Mouse (Mus musculus) adrenal gland (tissue): ENCODE results near the gene Bcl7c.

Experiments used
- intact Hi-C: fragments of 180-260 bp; cut with DNase I; formaldehyde crosslinking; loops from one replicate; pipeline ENCODE4 v1.15.1; 2025

Bcl7c gene

DNA sequence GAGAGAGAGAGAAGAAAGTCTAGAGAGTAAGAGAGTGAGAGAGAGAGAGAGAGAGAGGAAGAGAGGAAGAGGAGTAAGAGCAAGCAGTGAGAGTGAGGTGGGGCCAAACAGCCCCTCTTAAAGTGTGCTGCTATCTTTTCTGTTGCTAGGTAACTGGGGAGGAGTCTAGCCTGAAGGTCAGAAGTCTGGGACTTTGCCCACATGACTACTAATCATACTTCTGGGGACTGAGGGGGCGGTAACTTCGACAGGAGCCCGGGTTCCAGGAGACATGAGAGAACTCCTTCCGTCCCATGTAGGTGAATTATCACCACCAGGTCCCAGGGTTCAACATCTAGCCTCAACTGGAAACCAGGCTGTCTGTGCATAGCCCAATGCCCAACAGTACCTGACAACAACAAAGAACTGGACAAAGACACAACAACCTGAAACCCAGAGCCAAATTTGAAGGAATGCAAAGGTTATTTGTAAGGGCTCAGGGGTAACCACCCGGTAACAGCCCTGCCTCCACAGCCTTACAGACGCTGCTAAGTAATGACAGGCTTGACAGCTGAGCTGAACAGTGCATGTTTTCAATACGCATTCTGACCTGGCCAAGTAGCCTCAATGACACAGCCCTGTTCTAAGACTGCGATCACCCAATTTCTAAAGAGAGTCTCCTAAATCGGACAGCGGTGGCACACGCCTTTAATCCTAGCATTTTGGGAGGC lies 21.8 kb downstream of the Bcl7c start:
- intact Hi-C loops, result no loop called here

GRCm38 (mm10) chr7:127685304-127686018 lies 23.3 kb downstream of the Bcl7c start:
- intact Hi-C loops, result no loop called here

DNA sequence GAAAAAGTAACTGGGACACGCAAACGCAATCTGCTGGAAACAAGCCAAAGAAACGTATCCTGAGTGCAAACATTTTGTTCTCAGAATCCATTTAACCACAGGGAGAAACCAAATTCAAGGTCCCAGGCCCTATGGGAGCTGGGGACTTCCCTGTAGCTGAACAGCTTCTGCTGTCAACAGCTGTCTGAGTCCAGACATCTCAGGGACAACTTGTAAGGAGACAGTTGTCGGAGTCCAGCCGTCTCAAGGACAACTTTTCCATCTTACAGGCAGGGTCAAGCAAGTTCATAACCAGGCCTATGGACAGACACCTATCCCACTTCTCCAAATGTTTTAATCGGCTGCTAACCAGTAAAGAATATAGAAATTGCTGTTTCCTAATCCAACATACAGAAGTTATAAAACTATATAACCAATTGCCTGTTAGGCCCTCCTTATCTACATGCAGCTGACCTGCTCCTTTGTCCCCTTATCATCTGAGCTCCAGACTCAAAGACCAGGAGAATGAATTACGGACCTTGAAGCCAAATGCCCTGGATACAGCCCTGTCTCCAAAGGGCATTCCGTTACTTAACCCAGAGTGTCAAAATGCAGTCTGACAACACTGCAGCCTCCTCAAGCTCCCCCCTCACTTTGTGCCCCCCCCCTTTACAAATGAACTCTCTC lies 26.7 kb downstream of the Bcl7c start:
- intact Hi-C loops, result no loop called here

- intact Hi-C loops, result no loop called here
Measured at GRCm38 (mm10) chr7:127680541-127680940, 28.2 kb downstream of the Bcl7c start.

DNA sequence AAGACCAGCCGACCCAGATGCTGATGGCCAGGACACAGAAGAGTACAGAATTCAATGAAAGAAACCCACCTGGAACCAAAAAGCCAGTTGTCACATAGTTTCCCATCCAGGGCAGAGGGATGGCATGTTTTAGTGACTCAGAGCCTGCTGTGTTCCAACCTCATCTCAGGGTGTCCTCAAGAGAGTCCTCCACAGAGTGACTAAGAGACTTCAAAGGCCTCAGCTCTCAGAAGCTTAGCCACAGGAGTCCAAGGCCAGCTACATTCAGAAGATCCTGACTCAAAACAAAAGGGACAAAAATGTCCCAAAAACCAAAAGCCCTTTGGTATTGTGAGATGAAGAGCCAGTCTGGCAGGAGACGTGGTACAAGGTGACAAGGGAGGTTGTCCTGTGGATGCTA lies 29.9 kb downstream of the Bcl7c start:
- intact Hi-C loops, result loop anchor here (5.0 kb wide), 1 partner anchor 88 kb away; the partner anchor contains the start of gene Orai3

- intact Hi-C loops, result loop anchor here (5.0 kb wide), 1 partner anchor 90 kb away; the partner anchor contains the start of gene Orai3
Measured at GRCm38 (mm10) chr7:127677609-127678008, 31.1 kb downstream of the Bcl7c start.

DNA sequence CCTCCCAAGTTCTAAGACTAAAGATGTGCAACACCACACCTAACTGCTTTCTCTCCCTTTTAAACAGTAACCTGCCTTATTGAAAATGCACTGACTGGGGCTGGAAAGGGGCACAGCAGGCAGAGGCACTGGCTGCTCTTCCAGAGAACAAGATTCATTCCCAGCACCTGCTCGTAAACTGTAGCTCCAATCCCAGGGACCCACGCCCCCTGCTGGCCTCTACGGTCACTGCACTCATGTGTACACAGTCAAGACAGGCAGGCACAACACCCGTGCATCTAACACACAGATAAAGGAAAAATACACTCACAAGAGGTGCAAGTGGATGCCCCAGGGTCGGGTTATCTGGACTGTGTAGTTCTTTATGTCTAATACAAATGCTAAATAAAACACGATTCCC lies 31.7 kb downstream of the Bcl7c start:
- intact Hi-C loops, result loop anchor here (5.0 kb wide), 1 partner anchor 90 kb away; the partner anchor contains the start of gene Orai3

GRCm38 (mm10) chr7:127675391-127675811 lies 33.3 kb downstream of the Bcl7c start:
- intact Hi-C loops, result loop anchor here (2.0 to 5.0 kb wide), 2 partner anchors 33 to 92 kb away; partner anchors contain the start of genes Bcl7c and Orai3

- intact Hi-C loops, result loop anchor here (2.0 to 5.0 kb wide), 2 partner anchors 34 to 92 kb away; partner anchors contain the start of genes Bcl7c and Orai3
Measured at GRCm38 (mm10) chr7:127674977-127675376, 33.8 kb downstream of the Bcl7c start.

GRCm38 (mm10) chr7:127672776-127673175 lies 36.0 kb downstream of the Bcl7c start:
- intact Hi-C loops, result no loop called here

DNA sequence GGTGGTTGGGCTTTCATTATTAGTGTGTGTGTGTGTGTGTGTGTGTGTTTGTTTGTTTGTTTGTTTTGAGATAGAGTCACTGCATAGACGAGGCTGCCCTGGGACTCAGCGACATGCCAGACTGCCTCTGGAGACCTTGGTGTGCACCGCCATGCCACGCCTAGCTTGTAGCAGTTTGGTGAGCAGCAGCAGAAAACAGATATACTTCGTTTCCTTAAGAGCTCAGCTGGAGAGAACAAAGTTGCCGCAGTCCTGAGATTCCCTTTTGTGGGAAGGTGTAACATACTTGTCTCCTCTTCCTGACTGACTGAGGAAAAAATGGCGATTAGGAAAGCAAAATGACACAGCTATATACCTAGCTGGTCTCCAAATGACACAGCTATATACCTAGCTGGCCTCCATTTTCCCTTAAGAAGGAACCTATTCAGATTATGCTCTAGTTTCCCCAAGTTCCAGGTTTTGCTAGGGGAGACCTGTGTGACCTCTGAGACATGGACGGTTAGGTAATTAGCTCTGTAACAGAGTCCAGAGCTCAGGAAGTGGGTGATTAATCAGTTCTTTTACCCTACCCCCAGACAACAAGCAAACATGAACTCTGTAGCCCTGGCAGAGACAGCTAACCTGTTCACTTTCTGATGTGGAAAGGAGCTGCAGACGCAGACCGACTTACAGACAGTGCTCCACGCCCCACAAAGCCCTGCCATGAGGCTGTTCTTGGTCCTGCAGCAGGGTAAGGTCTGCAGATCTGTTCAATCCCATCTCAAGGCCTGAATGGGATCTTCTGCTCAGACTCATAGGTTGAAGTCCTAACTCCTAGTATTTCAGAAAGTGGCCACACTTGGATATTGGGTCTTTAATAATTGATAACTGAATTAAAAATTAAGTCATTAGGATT lies 36.6 kb downstream of the Bcl7c start:
- intact Hi-C loops, result no loop called here

- intact Hi-C loops, result loop anchor here (5.0 kb wide), 1 partner anchor 75 kb away; the partner anchor contains the start of gene Fbxl19
Measured at GRCm38 (mm10) chr7:127667171-127667570, 41.6 kb downstream of the Bcl7c start.

DNA sequence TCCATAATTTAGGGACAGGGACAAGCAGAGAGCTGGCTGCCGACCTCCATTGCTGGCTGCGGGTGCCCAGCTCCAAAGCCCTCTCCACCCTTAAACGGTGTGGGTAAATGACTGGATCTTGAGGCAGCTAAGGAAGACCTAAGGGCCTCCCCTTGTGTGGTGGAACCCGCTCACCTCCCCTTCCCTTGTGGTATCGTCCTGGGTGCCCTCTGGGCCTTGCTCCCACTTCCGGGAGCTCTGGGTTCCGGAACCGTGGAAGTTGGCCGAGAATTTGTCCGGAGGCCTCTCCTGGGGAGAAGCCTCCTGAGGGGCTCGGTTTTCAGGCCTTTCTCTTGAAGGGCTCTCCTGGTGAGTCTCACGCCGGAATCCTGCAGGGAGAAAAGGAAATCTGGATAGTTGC lies 42.1 kb downstream of the Bcl7c start:
- intact Hi-C loops, result loop anchor here (5.0 kb wide), 1 partner anchor 76 kb away; the partner anchor contains the start of gene Fbxl19

DNA sequence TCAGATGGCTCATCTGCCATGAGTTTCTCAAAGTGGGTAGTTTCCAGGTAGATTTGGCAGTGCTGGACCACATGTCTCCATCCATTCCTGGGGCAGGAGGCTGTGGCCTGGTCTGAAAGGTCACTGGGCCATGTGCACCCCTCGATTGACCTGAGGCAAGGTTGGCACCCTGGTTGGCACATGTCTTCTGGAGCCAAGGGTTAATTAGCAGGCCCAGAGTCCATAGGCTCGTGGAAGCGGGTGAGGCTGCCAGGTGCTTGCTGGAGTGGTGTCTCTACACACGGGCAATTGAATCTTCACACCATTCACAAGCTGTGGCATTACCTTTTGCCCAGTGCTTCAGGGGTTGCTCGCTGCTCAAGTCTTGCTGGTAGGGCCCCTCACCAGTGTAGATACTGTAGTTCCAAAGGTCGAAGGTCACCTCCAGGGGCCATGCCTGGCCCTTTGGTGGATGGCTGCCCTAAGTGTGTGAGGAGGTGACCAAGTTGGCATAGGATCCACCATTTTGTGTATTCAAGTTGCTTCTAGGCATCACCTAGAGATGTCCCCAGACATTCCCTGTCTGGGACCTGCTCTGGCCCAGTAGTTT lies 42.6 kb downstream of the Bcl7c start:
- intact Hi-C loops, result loop anchor here (5.0 kb wide), 1 partner anchor 76 kb away; the partner anchor contains the start of gene Fbxl19

GRCm38 (mm10) chr7:127662926-127663325 lies 45.8 kb downstream of the Bcl7c start:
- intact Hi-C loops, result no loop called here

- intact Hi-C loops, result no loop called here
Measured at GRCm38 (mm10) chr7:127661833-127662232, 46.9 kb downstream of the Bcl7c start.

- intact Hi-C loops, result no loop called here
Measured at GRCm38 (mm10) chr7:127660882-127661281, 47.9 kb downstream of the Bcl7c start.

DNA sequence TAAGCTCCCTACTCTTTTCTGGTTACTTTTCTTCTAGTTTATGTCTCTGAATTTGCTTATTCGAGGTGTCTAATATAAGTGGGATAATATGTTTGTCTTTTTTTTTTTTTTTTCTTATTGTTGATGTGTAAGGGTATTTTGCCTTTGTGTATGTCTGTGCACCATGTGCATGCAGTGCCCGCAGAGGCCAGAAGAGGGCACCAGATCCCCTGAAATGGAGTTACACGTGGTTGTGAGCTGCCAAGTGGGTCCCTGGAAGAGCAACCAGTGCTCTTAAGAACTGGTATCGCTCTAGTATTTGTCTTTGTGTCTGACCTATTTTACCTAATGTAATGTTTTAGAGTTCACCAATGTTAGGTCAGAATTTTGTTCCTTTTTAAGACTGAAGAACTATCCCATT lies 51.8 kb downstream of the Bcl7c start:
- intact Hi-C loops, result loop anchor here (5.0 kb wide), 1 partner anchor 65 kb away; no protein-coding TSS in a partner anchor

DNA sequence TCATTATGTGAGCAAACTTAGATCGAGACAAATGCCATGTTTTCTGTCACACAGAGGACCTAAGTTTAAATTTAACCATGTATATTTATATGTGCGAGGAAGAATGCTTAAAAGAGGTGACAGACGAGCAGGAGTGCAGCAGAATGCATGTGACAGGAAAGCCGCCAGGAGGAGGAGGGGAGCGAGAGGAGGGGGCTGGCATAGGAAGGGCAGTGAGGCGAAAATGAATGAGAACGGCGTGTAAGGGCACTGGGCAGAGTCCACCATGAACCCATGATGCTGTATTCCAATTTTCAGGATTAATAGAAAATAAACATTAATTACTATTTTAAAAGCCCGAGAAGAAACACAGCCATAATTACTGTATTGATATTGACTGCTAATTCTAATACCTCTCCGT lies 54.4 kb downstream of the Bcl7c start:
- intact Hi-C loops, result no loop called here

DNA sequence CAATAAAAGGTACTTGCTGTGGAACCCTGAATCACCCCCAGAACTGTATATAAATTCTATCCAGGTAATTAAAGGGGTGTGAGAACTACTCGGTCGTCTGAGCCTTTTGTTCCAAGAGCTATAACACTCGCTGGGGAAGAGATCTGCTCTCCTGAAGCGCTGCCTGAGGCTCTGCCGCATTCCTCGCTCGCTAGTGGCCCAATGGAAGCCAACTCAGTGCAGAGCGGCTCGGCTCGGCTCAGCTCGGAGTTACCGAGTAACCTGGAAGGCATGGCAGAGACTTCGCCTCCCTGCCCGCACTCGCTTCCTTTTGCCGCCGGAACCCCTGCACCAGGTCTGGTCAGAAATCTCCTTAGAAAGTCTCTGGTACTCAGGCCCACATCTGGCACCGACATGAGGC lies 56.7 kb downstream of the Bcl7c start:
- intact Hi-C loops, result no loop called here
